Mouse (Mus musculus): ENCODE data around the gene Ndufs1. TPM values are rescaled to one million over a fixed set of nuclear protein-coding genes. Genes with fewer than 3 reads are reported as not detected.
A peak's percentile ranks its signal among the peaks of the same experiment; 100 is the strongest.

The Ndufs1 gene
- total RNA-seq, 2 experiments from 2014 or later = 264 to 289 TPM

DNA sequence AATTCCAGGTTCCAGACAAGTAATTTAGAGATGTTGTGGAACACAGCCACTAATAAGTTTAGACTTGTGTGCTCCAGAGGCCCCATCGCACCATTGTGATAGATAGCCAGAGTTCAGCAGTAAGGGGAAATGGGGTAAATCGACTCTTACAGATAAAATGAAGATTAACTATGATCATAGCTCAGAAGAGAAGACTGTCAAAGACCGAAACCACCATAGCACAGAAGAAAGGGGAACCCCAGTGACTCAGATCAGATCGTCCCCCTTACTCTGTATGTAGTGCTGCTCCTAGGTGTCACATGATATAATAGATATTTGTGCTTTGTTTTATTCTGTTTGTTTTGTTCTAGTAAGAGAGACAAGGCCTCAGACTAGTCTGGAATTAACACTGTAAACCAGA, 57.0 kb downstream of the Ndufs1 start:
- DNase-seq = no peak

DNA sequence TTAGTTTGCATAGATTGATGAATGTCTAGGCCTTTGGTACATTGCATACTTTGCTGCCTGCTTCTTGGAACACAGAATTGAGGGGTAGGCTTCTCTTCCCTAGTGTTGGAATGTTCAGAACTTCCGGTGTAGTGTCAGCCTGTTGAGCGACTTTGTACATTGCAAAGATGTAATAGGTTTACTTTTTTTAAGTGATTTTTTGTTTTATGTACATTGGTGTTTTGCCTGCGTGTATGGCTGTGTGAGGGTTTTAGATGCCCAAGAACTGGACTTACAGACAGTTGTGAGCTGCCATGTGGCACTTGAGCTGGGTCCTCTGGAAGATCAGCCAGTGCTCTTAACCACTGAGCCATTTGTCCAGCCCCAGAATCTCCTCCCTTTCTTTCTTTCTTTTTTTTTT, 61.1 kb downstream of the Ndufs1 start:
- no peak for DNase-seq

DNA sequence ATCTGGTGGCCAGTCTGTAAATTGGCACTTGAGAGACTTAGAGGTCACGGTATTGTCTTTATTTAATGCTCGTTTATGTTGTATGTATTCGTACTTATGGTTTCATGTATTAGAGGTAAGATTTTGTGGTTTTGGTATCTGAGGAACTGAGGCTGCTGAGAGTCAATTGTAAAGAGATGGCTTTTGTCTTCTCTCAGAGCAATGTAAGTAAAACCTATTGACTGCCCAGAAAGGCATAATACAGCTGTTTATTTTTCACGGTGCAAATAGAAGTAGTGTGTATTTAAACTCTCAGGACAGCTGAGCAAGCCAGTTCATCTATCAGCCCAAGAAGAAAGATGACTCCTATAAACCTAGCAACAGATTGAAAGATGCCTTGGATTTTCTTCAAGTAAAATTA, 61.5 kb downstream of the Ndufs1 start:
- DNase-seq = no peak

DNA sequence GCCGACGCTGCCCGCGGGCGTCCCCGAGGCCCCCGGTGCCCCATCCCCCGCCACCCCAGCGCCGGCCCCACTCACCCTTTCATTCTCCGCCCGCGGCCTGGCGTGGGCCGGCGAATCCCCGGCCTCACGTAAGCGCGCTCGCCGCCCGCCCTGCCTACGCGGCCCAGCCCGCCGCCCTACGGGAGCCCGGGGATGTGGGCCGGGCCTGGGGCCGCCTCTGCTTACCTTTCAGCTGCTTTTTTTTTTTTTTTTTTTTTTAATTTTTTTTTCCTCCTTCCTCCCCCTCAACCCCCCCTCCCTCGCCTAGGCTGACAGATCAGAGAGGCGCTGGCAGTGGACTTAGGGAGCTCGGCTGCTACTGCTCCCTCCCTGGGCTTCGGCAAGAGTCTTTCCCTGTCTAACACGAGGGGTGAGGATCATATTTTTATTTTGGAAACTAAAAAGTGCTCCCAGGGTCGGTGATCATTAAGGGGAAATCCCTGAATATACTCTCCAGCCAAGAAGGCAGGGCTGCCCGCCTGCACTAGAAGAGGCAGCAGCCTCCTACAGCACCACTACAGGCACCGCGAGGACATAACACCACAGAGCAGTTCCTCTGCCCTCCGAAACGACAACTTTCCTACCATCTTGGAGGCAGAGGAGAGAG, 62.4 kb downstream of the Ndufs1 start, which contains the start of gene Ino80d:
Gene Ino80d, minus strand, starts transcription at position 532 of the 646 bp plus-strand sequence.
- peak; percentile 77 to 82 for DNase-seq

DNA sequence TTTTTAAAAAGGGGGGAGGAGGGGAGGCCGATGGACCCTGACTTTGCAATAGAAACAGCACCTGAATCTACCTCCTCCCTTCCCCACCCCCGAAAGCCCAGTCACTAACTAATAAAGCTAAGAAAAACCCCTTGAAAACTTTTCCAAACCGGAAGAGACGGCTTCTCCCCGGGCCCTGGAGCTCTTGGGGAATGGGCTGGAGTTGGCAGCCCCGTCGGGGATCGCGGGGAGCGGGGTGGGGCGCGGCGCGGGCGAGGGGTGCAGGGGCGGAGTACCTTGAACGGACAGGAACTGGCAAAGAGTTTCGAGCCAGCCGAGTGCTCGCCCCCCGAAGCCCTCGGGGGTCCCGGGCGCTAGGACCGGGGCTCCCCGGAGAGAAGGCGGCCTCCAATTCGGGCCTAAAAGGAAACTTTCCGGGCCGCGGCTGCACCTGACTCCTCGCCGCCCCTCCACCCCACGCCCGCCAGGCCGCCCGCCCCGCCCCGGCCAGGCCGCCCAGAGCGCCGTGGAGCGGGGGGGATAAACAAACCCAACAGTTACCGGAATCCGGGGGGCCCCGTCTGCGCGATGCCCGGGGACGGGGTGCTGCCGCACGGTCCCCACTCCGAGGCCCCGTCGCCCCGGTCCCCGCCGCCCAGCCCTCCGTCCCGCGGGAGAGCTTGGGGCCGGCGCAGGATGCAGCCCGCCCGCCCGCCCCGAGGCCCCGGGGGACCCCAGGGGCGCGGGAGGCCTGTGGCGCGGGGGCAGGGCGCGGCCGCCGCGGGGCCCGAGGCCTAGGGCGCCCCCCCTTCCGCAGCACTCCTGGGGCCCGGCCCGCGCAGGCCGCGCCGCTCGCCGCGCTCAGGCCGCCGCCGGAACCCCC, 63.1 kb downstream of the Ndufs1 start:
- peak; percentile 68 to 77 for DNase-seq

DNA sequence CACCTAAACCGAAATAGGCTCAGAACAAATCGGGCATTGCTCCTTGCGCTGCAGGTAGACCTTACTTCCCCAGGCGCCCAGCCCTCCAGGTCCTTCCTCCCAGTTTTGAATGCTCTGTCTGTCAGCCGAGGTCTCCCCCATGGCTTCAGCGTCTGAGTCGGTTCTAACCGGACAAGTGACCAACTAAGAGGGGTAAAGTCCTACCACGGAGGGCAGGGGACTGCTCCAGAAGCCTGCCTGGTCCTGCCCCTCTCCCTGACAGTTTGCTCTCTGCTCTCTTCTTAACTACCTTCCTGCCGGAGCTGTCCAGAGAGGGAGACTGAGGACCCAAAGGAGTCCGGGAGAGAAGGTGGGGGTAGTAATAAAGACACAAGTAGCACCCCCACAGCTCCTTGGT, 63.8 kb downstream of the Ndufs1 start:
- peak; percentile 37 to 46 for DNase-seq

DNA sequence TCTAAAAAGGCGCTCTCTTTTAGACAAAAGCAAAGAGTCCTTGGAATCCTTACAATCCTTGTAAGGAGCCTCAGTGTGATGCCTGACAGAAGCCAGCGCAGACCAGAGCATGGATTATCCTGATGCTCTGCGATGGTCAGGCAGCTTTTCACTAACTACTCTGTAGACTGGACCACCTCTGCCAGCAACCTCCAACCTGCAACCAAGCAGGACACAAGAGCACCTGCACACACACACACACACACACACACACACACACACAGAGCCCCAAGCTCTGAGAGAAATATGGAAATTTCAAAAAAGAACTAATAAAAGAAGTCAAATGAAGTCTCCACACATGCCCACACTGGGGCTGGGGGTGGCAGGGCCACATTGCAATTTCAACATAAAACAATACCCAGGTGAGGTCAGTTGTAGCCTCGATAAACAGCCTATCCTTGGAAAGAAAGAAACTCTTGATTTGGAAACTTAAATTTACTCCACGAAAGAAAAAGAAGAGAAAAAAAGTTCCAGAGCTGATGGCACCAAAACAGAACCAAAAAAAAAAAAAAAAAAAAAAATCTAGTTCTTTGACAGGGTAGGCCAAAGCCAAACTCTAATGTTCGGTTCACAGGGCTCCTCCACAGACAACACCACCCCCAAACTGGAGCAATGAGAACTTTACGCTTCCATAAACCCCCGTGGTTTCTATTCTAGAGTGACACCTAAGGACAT, 64.3 kb downstream of the Ndufs1 start:
- DNase-seq = no peak

DNA sequence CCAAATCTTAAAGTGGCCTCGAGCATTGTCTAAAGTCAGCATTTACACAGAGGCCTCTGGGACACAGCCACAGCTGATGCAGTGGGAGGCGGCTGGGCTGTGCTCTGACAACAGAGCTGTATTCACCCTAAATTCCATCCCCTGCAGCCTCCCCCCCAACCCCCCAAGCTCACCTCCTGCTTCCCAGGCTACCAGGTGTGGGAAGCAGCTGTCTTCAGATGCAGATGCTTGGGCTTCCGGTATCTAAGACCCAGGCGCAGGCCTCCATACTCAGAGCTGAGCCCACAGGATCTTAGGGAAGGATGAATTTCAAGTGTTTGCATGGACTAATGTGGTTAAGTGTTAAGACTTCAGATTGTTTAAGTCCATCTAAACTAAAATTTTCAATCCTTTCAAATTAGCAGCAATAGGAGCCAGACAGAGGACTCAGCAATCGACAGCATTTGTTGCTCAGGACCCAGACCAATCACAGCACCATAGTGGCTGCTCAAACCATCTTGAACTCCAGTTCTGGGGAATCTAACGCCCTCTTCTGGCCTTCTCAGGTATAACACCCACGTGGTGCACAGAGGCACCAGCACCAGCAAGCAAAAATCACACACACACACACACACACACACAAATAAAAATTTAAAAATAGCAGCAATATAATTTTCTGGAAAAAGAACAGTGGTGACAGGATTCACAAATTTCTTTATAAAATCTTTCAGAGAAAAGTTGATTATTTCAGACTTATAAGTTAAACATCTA, 65.9 kb downstream of the Ndufs1 start:
- DNase-seq = peak in 1 of 2 experiments; percentile 26

DNA sequence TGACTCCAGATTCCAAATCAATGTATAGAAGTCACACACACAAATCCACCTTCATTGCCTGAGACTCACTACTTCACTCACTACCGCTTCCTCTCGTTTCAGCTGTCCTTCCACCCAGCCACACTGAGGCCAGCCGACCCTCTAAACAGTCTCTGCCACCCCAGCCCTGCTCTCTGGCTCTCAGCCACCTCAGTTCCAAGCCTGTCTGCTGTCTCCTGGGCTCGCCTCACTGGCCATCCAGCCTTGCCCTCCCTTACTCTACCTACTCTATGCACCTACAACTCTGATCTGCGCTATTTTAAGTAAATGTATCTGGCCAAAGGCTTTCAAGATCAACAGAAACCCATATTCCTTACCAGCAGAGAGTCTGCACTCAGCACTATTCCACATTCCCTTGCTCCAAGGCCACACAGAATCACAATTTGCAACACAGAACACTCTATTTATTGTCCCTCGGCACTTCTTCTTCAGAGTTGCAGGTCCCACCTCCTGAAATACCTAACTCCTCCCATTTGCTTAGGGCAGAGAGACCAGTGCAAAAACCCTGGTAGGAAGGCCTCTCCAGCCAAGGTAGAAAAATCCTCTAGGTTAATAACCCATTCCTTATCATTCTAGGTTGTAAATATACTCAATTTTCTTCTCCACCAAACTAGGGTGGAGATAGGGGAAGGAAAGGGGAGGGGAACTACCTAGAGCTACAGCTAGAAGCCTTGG, 68.9 kb downstream of the Ndufs1 start:
- peak in 1 of 2 experiments; percentile 19 for DNase-seq

DNA sequence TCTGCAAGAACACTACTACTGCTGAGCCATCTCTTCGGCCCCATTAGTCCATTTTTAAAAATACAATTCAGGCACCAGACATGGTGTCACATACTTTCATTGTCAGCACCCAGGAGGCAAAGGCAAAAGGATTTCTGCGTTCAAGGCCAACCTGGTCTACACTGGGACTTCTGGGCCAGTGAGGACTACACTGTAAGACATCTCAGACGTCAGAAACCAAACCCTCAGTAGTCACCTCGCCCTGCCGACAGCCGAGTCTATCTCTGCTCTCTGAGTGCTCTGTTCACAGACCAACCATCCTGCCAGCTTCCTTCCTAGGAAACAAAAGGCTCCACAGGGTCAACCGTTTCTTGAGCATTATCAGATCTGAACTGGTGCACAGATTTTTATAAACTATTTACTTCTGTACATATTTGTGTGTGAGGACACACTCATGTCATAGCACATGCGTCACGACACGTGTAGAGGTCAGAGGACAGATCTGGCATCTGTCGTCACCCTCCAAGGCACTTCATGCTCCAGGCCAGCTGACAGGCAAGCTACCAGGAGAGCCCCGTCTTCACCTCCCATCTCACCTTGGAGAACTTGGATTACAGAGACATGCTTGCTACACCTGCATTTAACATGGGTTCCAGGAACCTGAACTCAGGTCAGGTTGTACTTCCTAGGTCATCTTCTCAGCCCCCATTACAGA, 73.7 kb downstream of the Ndufs1 start:
- DNase-seq = no peak

DNA sequence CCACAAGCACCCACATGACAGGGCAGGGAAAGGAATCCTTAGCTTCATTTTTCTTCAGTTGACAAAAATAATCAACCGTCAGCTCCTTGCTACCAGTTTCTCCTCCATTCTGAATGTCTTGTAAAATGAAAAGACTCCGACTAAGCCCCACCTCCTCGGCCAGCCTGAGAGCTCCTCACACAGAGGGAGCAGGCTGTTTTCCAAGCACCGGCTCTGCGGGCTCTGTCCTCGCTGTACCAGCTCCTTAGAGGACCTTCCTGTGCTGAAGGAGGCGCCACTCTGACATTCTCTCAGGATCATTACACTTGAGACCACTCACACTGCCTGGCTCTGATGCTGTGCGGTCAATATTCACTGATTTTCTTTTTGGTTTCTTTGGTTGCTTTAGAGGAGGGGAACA, 76.4 kb downstream of the Ndufs1 start:
- no peak for DNase-seq

DNA sequence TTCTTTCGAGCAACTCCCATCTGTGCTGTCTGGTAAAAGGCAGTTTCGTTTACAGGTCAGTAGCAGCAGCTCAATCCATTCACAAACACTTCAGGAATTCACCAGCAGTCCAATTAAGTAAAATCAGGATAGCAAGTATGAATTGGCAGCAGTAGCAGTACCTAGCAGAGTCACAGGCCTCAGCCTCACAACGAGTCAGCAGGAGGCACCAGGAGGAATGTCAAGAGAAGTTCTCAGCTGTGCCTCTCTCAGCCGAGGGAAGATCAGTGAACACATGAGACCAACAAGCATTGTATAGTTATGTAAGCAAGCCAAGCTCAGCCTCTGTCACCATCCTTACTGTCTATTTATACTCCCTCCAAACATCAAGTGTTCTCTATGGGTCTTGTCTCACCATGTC, 77.8 kb downstream of the Ndufs1 start:
- DNase-seq = no peak

DNA sequence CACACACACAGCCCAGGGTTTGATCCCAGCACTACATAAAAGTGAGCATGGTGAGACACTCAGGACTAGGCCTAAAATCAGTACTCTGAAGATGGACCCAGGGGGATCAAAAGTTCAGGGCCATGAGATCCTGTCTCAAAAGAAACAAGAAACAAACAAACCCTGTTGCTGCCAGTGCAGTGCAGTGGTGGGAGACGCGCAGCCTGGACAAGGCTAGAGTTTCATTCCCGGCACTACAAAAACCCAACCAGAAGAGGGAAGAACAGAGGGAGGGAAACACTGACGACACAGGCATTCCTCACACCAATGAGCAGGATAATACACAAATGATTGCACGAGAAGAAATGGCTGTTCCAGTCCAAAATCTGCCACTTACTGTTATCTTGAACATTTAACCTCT, 80.6 kb downstream of the Ndufs1 start:
- DNase-seq = no peak

Small RNA genes lying within 50 kb of the gene (microRNA-seq; reads per million reads assigned to microRNA genes)
- gene Gm24557 (not detected), gene Gm27512 (not detected)

Other genes starting within 250 kb of the Ndufs1 start
- gene Ino80d, start 62.2 kb downstream of the Ndufs1 start, total RNA-seq (2021) = 10 to 100 TPM; 27.3 to 29.2 TPM
- 100 to 1,000 TPM; 624 to 648 TPM for gene Eef1b2, start within 50 bp of the Ndufs1 start, total RNA-seq (2021)
- gene Gpr1, start 37.7 kb upstream of the Ndufs1 start, total RNA-seq (2021) = under 1 TPM; 0.17 to 0.23 TPM
- 10 to 100 TPM; 10.9 to 18.3 TPM for gene Zdbf2, start 96.4 kb upstream of the Ndufs1 start, total RNA-seq (2021)